21 mouse cellular contexts compared by ENCODE assay signal in genomic region chr12:31080352-31080751, GRCm38 (mm10). TPM values are rescaled to one million over a fixed set of nuclear protein-coding genes. Genes with fewer than 3 reads are reported as not detected.
DNase-seq lines count a peak whose midpoint lies in the region; ATAC-seq and TF ChIP-seq lines count a peak whose summit lies in the region.
"Had no signal": no experiment of that assay in that cellular context is flagged by ENCODE, and none has a peak within 500 bp of the region (broad histone marks: within the 10 kb centered on the region; RNA-seq: fewer than 3 reads in every experiment).

No protein-coding gene starts in this region.

- no peak overlapping the region for H3K9ac ChIP-seq in liver, embryonic 11.5 days (ENCODE audit: low read depth, low read length)
- no peak overlapping the region for H3K9ac ChIP-seq in liver, embryonic 13.5 days
- H3K9ac ChIP-seq: embryonic facial prominence, embryonic 13.5 days; forebrain, embryonic 12.5 days; heart, embryonic 13.5 days; hindbrain, embryonic 12.5 days had no signal

- H3K27ac ChIP-seq in liver, embryonic 11.5 days (ENCODE audit: low read depth, low read length): peak overlapping the region; percentile 20; the same call in 1 of the 2 replicates
- peak overlapping the region; percentile 44 for H3K27ac ChIP-seq in liver, embryonic 13.5 days
- peak overlapping the region; percentile 57 for H3K27ac ChIP-seq in small intestine, adult 2 months (ENCODE audit: insufficient read depth, low read depth, low read length)
- H3K27ac ChIP-seq: embryonic facial prominence, embryonic 13.5 days; forebrain, embryonic 12.5 days; heart, adult 2 months; heart, embryonic 13.5 days; hindbrain, embryonic 12.5 days; hindbrain, postnatal 0 days had no signal

- no peak for TF ChIP-seq POLR2A in small intestine, adult 2 months (IDR thresholded peaks at IDR 0.05; ENCODE audit: low read depth, low read length)
- TF ChIP-seq POLR2A in lung, adult 2 months (IDR thresholded peaks at IDR 0.05; ENCODE audit: borderline replicate concordance, extremely low read depth, low read depth, low read length): no peak

- peaks cover 41% of the 10 kb centered on the region for H3K4me1 ChIP-seq in liver, embryonic 11.5 days (replicated peaks; ENCODE audit: control insufficient read depth, insufficient read depth, low read length)
- peaks cover 88% of the 10 kb centered on the region for H3K4me1 ChIP-seq in liver, embryonic 13.5 days (replicated peaks)
- H3K4me1 ChIP-seq in small intestine, adult 2 months (ENCODE audit: control insufficient read depth, insufficient read depth, insufficient read length, low read length): peaks cover 5% of the 10 kb centered on the region; the same call in 1 of the 2 replicates
- H3K4me1 ChIP-seq in lung, adult 2 months (ENCODE audit: control insufficient read depth, insufficient read depth, low read length): no peaks in the 10 kb centered on the region
- H3K4me1 ChIP-seq: embryonic facial prominence, embryonic 13.5 days; forebrain, embryonic 12.5 days had no signal

- no peaks in the 10 kb centered on the region for H3K36me3 ChIP-seq in liver, embryonic 11.5 days (ENCODE audit: control insufficient read depth, insufficient read depth, low read length)
- H3K36me3 ChIP-seq in liver, embryonic 13.5 days: no peaks in the 10 kb centered on the region
- peaks cover 16% of the 10 kb centered on the region for H3K36me3 ChIP-seq in small intestine, adult 2 months (ENCODE audit: control insufficient read depth, insufficient read depth, low read length)
- H3K36me3 ChIP-seq: embryonic facial prominence, embryonic 13.5 days; forebrain, embryonic 12.5 days; G1E; heart, embryonic 13.5 days; hindbrain, embryonic 12.5 days had no signal

- no peaks in the 10 kb centered on the region for H3K9me3 ChIP-seq in liver, embryonic 11.5 days (ENCODE audit: control insufficient read depth, low read length)
- H3K9me3 ChIP-seq in liver, embryonic 13.5 days (replicated peaks): no peaks in the 10 kb centered on the region
- H3K9me3 ChIP-seq: embryonic facial prominence, embryonic 13.5 days; forebrain, embryonic 12.5 days; G1E; heart, embryonic 13.5 days; hindbrain, embryonic 12.5 days had no signal

- ATAC-seq in liver, embryonic 11.5 days (replicated peaks; ENCODE audit: low FRiP score): no peak
- no peak for ATAC-seq in liver, embryonic 13.5 days (ENCODE audit: low read depth)
- ATAC-seq: forebrain, embryonic 16.5 days; hindbrain, postnatal 0 days had no signal

- no peak for DNase-seq in liver, embryonic 11.5 days (ENCODE audit: low spot score)
- no peak for DNase-seq in liver
- DNase-seq in liver, embryonic 13.5 days: no peak
- DNase-seq in lung, adult 2 months: no peak
- no peak for DNase-seq in left cerebral cortex, adult 8-10 months (ENCODE audit: low spot score in 2 of 2)
- DNase-seq in layer of hippocampus, postnatal 36 days: no peak
- DNase-seq: adrenal gland, postnatal 10 days; cerebellum, adult 11-12 months; cerebellum, adult 9-11 months; cerebellum, postnatal 36 days; gastrocnemius, postnatal 10 days; heart, adult 2 months; heart, postnatal 4 days had no signal

- H3K4me2 ChIP-seq in liver, embryonic 11.5 days: no peak overlapping the region
- H3K4me2 ChIP-seq in liver, embryonic 13.5 days: no peak overlapping the region
- H3K4me2 ChIP-seq: embryonic facial prominence, embryonic 13.5 days; forebrain, embryonic 12.5 days; hindbrain, embryonic 12.5 days had no signal

- WGBS in liver, embryonic 11.5 days: 75% methylated on average over 6 of the region's 6 CpGs
- WGBS in liver, embryonic 13.5 days (ENCODE audit: insufficient replicate concordance): 78% methylated on average over 6 of the region's 6 CpGs
- WGBS in small intestine, adult 2 months: 19% methylated on average over 6 of the region's 6 CpGs
- WGBS in lung, adult 2 months: 68% methylated on average over 6 of the region's 6 CpGs

- H3K27me3 ChIP-seq in liver, embryonic 11.5 days (replicated peaks; ENCODE audit: control insufficient read depth, insufficient read depth, low read length): 0 out of 2 replicates have a peak, but pooled peaks cover 2% of the 10 kb centered on the region
- H3K27me3 ChIP-seq in liver, embryonic 13.5 days: peaks cover 3% of the 10 kb centered on the region; the same call in 1 of the 2 replicates
- no peaks in the 10 kb centered on the region for H3K27me3 ChIP-seq in small intestine, adult 2 months (ENCODE audit: control insufficient read depth, insufficient read depth, low read length)

- H3K4me3 ChIP-seq in liver, embryonic 11.5 days (ENCODE audit: low read depth, low read length): no peak overlapping the region
- H3K4me3 ChIP-seq in liver, embryonic 13.5 days (replicated peaks): no peak overlapping the region
- H3K4me3 ChIP-seq in small intestine, adult 2 months (ENCODE audit: low read depth, low read length): no peak overlapping the region
- no peak overlapping the region for H3K4me3 ChIP-seq in lung, adult 2 months (replicated peaks; ENCODE audit: extremely low read depth, low read depth, low read length)
- H3K4me3 ChIP-seq: embryonic facial prominence, embryonic 13.5 days; forebrain, embryonic 12.5 days; heart, adult 2 months; heart, embryonic 13.5 days; hindbrain, embryonic 12.5 days had no signal

- TF ChIP-seq CTCF in small intestine, adult 2 months (IDR thresholded peaks at IDR 0.05; ENCODE audit: extremely low read depth, insufficient read length, insufficient replicate concordance, low read depth, low read length): no peak
- TF ChIP-seq CTCF in lung, adult 2 months (IDR thresholded peaks at IDR 0.05; ENCODE audit: insufficient read depth, low read length): no peak

RNA-seq across cellular contexts. Expression of gene Fam110c, which starts 6.7 kb away (rescaled TPM):
- 2.4 and 2.5 TPM in 2 replicates for polyA plus RNA-seq in liver, embryonic 11.5 days (2014; fragmentation: Nextera tagmentation; extraction: Ambion mirVana)
- polyA plus RNA-seq in liver, embryonic 13.5 days (2015; fragmentation: Nextera tagmentation; extraction: Ambion mirVana): 1.5 TPM in 2 replicates
- 6.4 and 10.8 TPM in 2 replicates for polyA plus RNA-seq in small intestine, adult 2 months (2012; rRNA removed)
- 1.8 and 2.1 TPM in 2 replicates for polyA plus RNA-seq in lung, adult 2 months (2012; rRNA removed)
- not detected for total RNA-seq in left cerebral cortex, adult 8-10 months (2022)
- total RNA-seq in layer of hippocampus, postnatal 36 days (2021): not detected
- polyA plus RNA-seq: G1E had no signal
